Mouse (Mus musculus): ENCODE results near the gene Pigc. TPM values are rescaled to one million over a fixed set of nuclear protein-coding genes. Genes with fewer than 3 reads are reported as not detected.

Gene Pigc
- polyA plus RNA-seq (2015; fragmentation: Nextera tagmentation; extraction: Ambion mirVana) = 25.4 and 29.3 TPM in 2 replicates

- H3K4me2 ChIP-seq = peak within 1 kb of the TSS; percentile 67
- peak; percentile 94 for ATAC-seq (replicated peaks; ENCODE audit: insufficient number of reproducible peaks, insufficient read depth, low FRiP score, low read depth)
- 3% methylated on average over 37 of the region's 38 CpGs for WGBS
- H3K9me3 ChIP-seq (replicated peaks) = no peaks in the 10 kb centered on the region
- 0 out of 2 replicates have a peak, but pooled peaks cover 3% of the 10 kb centered on the region for H3K36me3 ChIP-seq
- peaks cover 16% of the 10 kb centered on the region for H3K4me1 ChIP-seq (replicated peaks)
- H3K4me3 ChIP-seq = peak within 1 kb of the TSS; percentile 95
- peak within 1 kb of the TSS; percentile 88 for H3K27ac ChIP-seq
- H3K9ac ChIP-seq = peak within 1 kb of the TSS; percentile 88
- H3K27me3 ChIP-seq = no peaks in the 10 kb centered on the region
Measured at GRCm38 (mm10) chr1:161968589-161969407, at the start of gene Pigc. Gene Pigc, plus strand, starts transcription at chr1:161969186.

GRCm38 (mm10) chr1:161919594-161919993 is 49.4 kb upstream of the Pigc start:
- Histone ChIP-seq H3K36me3 (no peaks in the 10 kb centered on the region), H3K27me3 (no peaks in the 10 kb centered on the region), H3K4me3 (no peak overlapping the region), H3K4me1 (replicated peaks) (0 out of 2 replicates have a peak, but pooled peaks cover 3% of the 10 kb centered on the region), H3K9me3 (replicated peaks) (no peaks in the 10 kb centered on the region), H3K4me2 (no peak overlapping the region), H3K27ac (no peak overlapping the region), H3K9ac (no peak overlapping the region)
- 91% methylated on average over 2 of the region's 2 CpGs for WGBS
- ATAC-seq (replicated peaks; ENCODE audit: insufficient number of reproducible peaks, insufficient read depth, low FRiP score, low read depth) = no peak

DNA sequence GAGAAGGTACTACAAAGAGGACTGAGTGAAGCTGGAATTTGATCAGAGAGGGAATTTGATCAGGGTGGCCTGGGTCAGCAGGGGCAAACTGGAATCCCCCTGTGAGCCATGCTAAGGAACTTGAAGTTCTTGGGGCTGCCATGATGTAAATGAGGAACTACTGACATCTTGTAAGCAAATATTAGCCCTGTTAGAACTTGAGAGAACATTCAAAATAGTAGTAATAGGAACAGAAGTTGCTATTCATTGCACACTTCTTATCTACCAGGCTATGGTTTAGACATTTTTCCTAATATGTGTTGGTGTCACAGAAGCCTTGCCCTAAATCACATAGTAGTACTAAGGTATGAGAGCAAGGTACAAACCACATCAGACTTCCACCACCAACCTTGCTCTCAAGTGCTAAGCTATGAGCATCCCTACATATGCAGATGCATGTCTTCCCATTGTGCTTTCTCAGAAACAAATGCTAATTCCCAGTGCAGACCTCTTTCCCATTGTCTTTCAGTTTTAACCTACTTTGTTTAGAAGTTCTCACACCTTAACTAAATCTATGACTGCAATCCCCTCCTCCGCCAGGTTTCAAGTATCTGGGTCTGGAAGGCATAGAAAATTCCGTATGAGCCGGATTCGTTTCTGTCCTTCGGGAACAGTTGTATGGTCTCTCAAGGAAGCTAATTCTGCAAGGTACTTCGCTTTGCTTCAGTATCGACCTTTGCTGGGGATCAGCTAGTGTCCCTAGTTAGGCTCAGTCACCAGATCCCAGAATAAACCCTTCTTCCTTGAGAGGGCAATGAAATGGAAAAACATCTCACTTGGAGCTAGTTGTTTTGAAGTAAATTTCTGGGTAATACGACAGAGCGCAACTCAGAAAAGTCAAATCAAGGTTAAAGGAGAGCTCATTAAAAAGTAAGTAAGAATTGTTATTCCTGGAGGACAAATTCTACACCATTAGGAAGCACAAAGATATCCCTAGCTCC is 48.2 kb upstream of the Pigc start:
- Histone ChIP-seq H3K36me3 (no peaks in the 10 kb centered on the region), H3K4me3 (no peak overlapping the region), H3K27ac (no peak overlapping the region), H3K9me3 (replicated peaks) (no peaks in the 10 kb centered on the region), H3K4me1 (replicated peaks) (0 out of 2 replicates have a peak, but pooled peaks cover 3% of the 10 kb centered on the region), H3K9ac (no peak overlapping the region), H3K27me3 (no peaks in the 10 kb centered on the region), H3K4me2 (no peak overlapping the region)
- no peak for ATAC-seq (replicated peaks; ENCODE audit: insufficient number of reproducible peaks, insufficient read depth, low FRiP score, low read depth)
- WGBS = 85% methylated on average over 9 of the region's 9 CpGs

DNA sequence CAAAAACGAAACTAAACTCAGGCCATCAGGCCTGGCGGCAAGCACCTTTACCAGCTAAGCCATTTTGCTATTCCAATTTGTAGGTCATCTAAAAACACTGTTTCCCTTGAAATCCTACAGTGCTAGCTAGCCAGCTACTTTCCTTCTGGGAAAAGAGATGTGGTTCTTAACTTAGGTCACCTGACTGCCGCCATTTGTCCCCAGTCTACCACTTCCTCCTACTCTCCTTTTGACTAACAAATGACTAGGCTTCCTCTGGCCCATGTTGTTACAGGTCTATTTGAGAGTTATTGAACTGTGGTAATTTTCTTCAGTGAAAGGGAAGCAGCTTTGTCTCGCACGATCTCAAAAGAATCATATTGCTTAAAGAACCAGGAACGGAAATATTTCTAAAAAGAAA is 47.1 kb upstream of the Pigc start:
- WGBS = 83% methylated on average over 6 of the region's 6 CpGs
- no peaks in the 10 kb centered on the region for H3K27me3 ChIP-seq
- H3K9me3 ChIP-seq (replicated peaks) = no peaks in the 10 kb centered on the region
- no peak overlapping the region for H3K9ac ChIP-seq
- H3K27ac ChIP-seq = no peak overlapping the region
- no peak overlapping the region for H3K4me3 ChIP-seq
- ATAC-seq (replicated peaks; ENCODE audit: insufficient number of reproducible peaks, insufficient read depth, low FRiP score, low read depth) = no peak
- H3K36me3 ChIP-seq = no peaks in the 10 kb centered on the region
- H3K4me2 ChIP-seq = no peak overlapping the region
- H3K4me1 ChIP-seq (replicated peaks) = 0 out of 2 replicates have a peak, but pooled peaks cover 3% of the 10 kb centered on the region

- no peak overlapping the region for H3K4me3 ChIP-seq
- no peaks in the 10 kb centered on the region for H3K9me3 ChIP-seq (replicated peaks)
- no peaks in the 10 kb centered on the region for H3K4me1 ChIP-seq (replicated peaks)
- H3K27me3 ChIP-seq = no peaks in the 10 kb centered on the region
- no peak for ATAC-seq (replicated peaks; ENCODE audit: insufficient number of reproducible peaks, insufficient read depth, low FRiP score, low read depth)
- no peak overlapping the region for H3K4me2 ChIP-seq
- no peak overlapping the region for H3K9ac ChIP-seq
- H3K27ac ChIP-seq = no peak overlapping the region
- WGBS = 80% methylated on average over 3 of the region's 3 CpGs
- no peaks in the 10 kb centered on the region for H3K36me3 ChIP-seq
Measured at GRCm38 (mm10) chr1:161924321-161924720, 44.7 kb upstream of the Pigc start.

GRCm38 (mm10) chr1:161925281-161925805 is 43.6 kb upstream of the Pigc start:
- no peak for ATAC-seq (replicated peaks; ENCODE audit: insufficient number of reproducible peaks, insufficient read depth, low FRiP score, low read depth)
- Histone ChIP-seq H3K4me3 (no peak overlapping the region), H3K4me1 (replicated peaks) (no peaks in the 10 kb centered on the region), H3K9ac (no peak overlapping the region), H3K36me3 (no peaks in the 10 kb centered on the region), H3K27me3 (no peaks in the 10 kb centered on the region), H3K9me3 (replicated peaks) (no peaks in the 10 kb centered on the region), H3K4me2 (no peak overlapping the region), H3K27ac (no peak overlapping the region)
- WGBS = 68% methylated on average over 13 of the region's 13 CpGs

- 86% methylated on average over 2 of the region's 2 CpGs for WGBS
Measured at GRCm38 (mm10) chr1:161927976-161928375, 41.0 kb upstream of the Pigc start.

GRCm38 (mm10) chr1:161931313-161931712 is 37.7 kb upstream of the Pigc start:
- Histone ChIP-seq H3K27ac (no peak overlapping the region), H3K9me3 (replicated peaks) (no peaks in the 10 kb centered on the region), H3K4me2 (no peak overlapping the region), H3K4me3 (no peak overlapping the region), H3K36me3 (no peaks in the 10 kb centered on the region), H3K9ac (no peak overlapping the region), H3K27me3 (no peaks in the 10 kb centered on the region), H3K4me1 (replicated peaks) (no peaks in the 10 kb centered on the region)
- no peak for ATAC-seq (replicated peaks; ENCODE audit: insufficient number of reproducible peaks, insufficient read depth, low FRiP score, low read depth)
- WGBS = 59% methylated on average over 4 of the region's 4 CpGs

More at GRCm38 (mm10) chr1:161927976-161928375, 41.0 kb upstream of the Pigc start:
- Histone ChIP-seq H3K9me3 (replicated peaks) (no peaks in the 10 kb centered on the region), H3K36me3 (no peaks in the 10 kb centered on the region), H3K4me3 (no peak overlapping the region), H3K9ac (no peak overlapping the region), H3K27ac (no peak overlapping the region), H3K4me1 (replicated peaks) (no peaks in the 10 kb centered on the region), H3K27me3 (no peaks in the 10 kb centered on the region), H3K4me2 (no peak overlapping the region)
- ATAC-seq (replicated peaks; ENCODE audit: insufficient number of reproducible peaks, insufficient read depth, low FRiP score, low read depth) = no peak

- Histone ChIP-seq H3K9ac (no peak overlapping the region), H3K4me1 (replicated peaks) (no peaks in the 10 kb centered on the region), H3K27ac (no peak overlapping the region), H3K4me3 (no peak overlapping the region), H3K36me3 (no peaks in the 10 kb centered on the region), H3K9me3 (replicated peaks) (no peaks in the 10 kb centered on the region), H3K4me2 (no peak overlapping the region), H3K27me3 (no peaks in the 10 kb centered on the region)
- 89% methylated on average over 10 of the region's 10 CpGs for WGBS
- no peak for ATAC-seq (replicated peaks; ENCODE audit: insufficient number of reproducible peaks, insufficient read depth, low FRiP score, low read depth)
Measured at GRCm38 (mm10) chr1:161931817-161932216, 37.2 kb upstream of the Pigc start.

DNA sequence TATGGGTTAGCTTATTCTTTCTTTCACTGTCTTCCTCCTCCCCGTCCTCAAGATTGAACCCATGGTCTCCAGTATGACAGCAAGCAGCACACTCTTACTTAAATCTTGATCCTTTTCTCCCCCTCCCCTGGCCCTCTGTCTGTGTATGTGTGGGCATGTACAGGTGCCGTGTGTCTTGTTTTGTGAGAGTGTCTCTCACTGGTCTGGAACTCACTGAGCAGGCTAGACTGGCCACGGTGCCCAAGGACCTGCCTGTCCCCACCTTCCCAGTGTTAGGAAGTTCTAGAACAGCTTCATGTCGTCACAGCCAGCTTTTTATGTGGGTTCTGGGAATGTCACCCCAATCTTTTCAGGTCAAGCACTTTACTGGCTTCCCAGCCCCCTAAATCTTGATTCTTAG is 36.7 kb upstream of the Pigc start:
- H3K4me1 ChIP-seq (replicated peaks) = no peaks in the 10 kb centered on the region
- no peak overlapping the region for H3K9ac ChIP-seq
- H3K27ac ChIP-seq = no peak overlapping the region
- no peaks in the 10 kb centered on the region for H3K36me3 ChIP-seq
- H3K9me3 ChIP-seq (replicated peaks) = no peaks in the 10 kb centered on the region
- WGBS = 80% methylated on average over 4 of the region's 4 CpGs
- H3K4me3 ChIP-seq = no peak overlapping the region
- H3K4me2 ChIP-seq = no peak overlapping the region
- no peaks in the 10 kb centered on the region for H3K27me3 ChIP-seq
- ATAC-seq (replicated peaks; ENCODE audit: insufficient number of reproducible peaks, insufficient read depth, low FRiP score, low read depth) = no peak

DNA sequence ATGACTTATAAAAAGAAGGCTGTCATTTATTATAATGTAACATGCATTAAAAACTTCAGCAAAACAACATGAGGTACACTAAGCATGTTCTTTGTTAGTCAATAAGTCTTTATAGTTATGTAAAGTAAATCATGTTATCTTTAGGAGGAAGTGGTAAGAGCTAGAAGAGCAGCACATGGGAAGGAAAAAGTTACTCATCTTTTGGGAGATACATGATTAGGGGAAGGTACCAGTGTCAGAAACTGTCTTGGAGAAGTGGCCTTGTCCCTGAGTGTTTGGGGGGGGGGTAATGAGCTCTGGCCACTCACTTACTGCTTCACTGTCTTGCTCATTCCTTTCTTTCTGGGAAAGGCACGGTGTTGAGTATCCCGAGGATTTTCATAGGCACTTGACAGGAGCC is 26.9 kb upstream of the Pigc start:
- no peaks in the 10 kb centered on the region for H3K36me3 ChIP-seq
- no peaks in the 10 kb centered on the region for H3K4me1 ChIP-seq (replicated peaks)
- no peaks in the 10 kb centered on the region for H3K27me3 ChIP-seq
- H3K9me3 ChIP-seq (replicated peaks) = no peaks in the 10 kb centered on the region
- no peak overlapping the region for H3K4me3 ChIP-seq
- 72% methylated on average over 2 of the region's 2 CpGs for WGBS
- ATAC-seq (replicated peaks; ENCODE audit: insufficient number of reproducible peaks, insufficient read depth, low FRiP score, low read depth) = no peak
- no peak overlapping the region for H3K27ac ChIP-seq
- no peak overlapping the region for H3K4me2 ChIP-seq
- H3K9ac ChIP-seq = no peak overlapping the region

Measured in heart, embryonic 15.5 days (tissue).